Mouse (Mus musculus) liver, embryonic 13.5 days (tissue): ENCODE measurements around the gene Ablim2. TPM values are rescaled to one million over a fixed set of nuclear protein-coding genes. Genes with fewer than 3 reads are reported as not detected.

Experiments used
- ATAC-seq: fragments of 200-750 bp; cut with Nextera tagmentation; 2 replicates; pipeline ENCODE4 v1.8.0; 2017; ENCODE audit warnings: low read depth, mild to moderate bottlenecking, moderate number of reproducible peaks, moderate library complexity
- DNase-seq: peaks from one replicate; pipeline ENCODE4 v3.0.0; 2022
- H3K27ac ChIP-seq: fragments of 300-500 bp; sonication (generic); 2 replicates; pipeline ENCODE4 v1.5.1; 2015; ENCODE audit warnings: moderate library complexity, mild to moderate bottlenecking, inconsistent platforms
- H3K27me3 ChIP-seq: fragments of 300-500 bp; sonication (generic); 2 replicates; pipeline ENCODE4 v1.6.1; 2015; ENCODE audit warnings: mild to moderate bottlenecking, inconsistent platforms
- H3K36me3 ChIP-seq: fragments of 300-500 bp; sonication (generic); 2 replicates; pipeline ENCODE4 v1.6.1; 2015; ENCODE audit warnings: mild to moderate bottlenecking, inconsistent platforms
- H3K4me1 ChIP-seq: fragments of 300-500 bp; sonication (generic); replicated peaks from 2 replicates; pipeline ENCODE4 v1.6.1; 2015; ENCODE audit warnings: inconsistent platforms
- H3K4me2 ChIP-seq: fragments of 300-500 bp; sonication (generic); 2 replicates; pipeline ENCODE4 v1.6.1; 2015; ENCODE audit warnings: inconsistent platforms, mild to moderate bottlenecking, moderate library complexity
- H3K4me3 ChIP-seq: fragments of 300-500 bp; sonication (generic); replicated peaks from 2 replicates; pipeline ENCODE4 v1.5.1; 2015; ENCODE audit warnings: mild to moderate bottlenecking, inconsistent platforms
- H3K9ac ChIP-seq: fragments of 300-500 bp; sonication (generic); 2 replicates; pipeline ENCODE4 v1.6.1; 2015; ENCODE audit warnings: mild to moderate bottlenecking, inconsistent platforms
- H3K9me3 ChIP-seq: fragments of 300-500 bp; sonication (generic); replicated peaks from 2 replicates; pipeline ENCODE4 v1.6.1; 2016; ENCODE audit warnings: inconsistent platforms
- WGBS: fragments of 180-500 bp; shearing (Covaris S2); methylation state at CpG from one replicate; pipeline ENCODE4 v1.1.7; 2015; ENCODE audit not compliant: insufficient replicate concordance; 5-methylcytosine and 5-hydroxymethylcytosine counted together
- polyA plus RNA-seq: library from polyadenylated mRNA; unstranded; fragments of >200 nt; fragmentation: Nextera tagmentation; extraction: Ambion mirVana; gene quantifications from 2 replicates; pipeline ENCODE4 v1.2.1, GENCODE M21; 2015

The Ablim2 gene
- polyA plus RNA-seq, 1 experiment from 2014 or later, result 0.18 TPM

DNA sequence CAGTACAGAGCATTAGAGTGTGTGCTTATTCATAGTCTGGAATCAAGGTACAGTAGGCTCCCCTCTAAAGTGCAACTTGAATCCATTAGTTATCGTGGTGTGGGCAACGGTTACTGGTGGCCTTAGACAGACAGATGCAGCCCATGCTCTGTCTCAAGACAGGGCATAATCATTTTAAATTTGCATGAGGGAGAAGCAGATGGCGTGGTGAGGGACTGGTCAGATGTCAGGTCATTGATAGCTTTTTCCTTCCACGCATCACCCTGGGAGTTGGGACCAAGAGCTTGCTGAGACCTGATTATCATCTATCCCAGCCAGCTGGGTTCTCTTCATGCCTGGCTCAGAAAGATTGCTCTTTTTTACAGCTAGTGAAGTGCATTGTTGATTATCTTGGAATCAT is 162.4 kb downstream of the Ablim2 start:
- H3K4me1 ChIP-seq, result no peaks in the 10 kb centered on the region
- 43% methylated on average over 4 of the region's 4 CpGs for WGBS
- no peak for DNase-seq
- H3K36me3 ChIP-seq, result no peaks in the 10 kb centered on the region
- H3K4me2 ChIP-seq, result no peak overlapping the region
- no peaks in the 10 kb centered on the region for H3K27me3 ChIP-seq
- no peak overlapping the region for H3K27ac ChIP-seq
- no peak for ATAC-seq
- no peak overlapping the region for H3K9ac ChIP-seq
- no peaks in the 10 kb centered on the region for H3K9me3 ChIP-seq
- no peak overlapping the region for H3K4me3 ChIP-seq

DNA sequence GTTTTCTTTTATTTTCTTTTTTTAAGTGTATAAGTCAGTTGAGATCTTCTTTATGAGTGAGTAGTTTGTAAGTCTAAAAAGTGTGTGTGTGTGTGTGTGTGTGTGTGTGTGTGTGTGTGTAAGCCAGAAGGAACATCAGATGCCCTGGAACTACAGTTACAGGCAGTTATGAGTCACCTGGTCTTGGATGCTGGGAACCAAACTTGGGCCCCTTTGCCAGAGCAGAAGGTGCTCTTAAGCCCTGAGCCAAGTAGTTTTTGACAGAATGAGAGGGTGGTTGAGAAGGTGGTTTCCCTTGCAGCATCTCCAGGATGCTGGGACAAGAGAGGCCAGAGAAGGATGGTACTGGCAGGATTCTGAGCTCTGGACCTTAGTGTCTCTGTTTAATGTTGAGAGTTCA is 162.9 kb downstream of the Ablim2 start:
- DNase-seq (no peak), ATAC-seq (no peak)
- H3K4me3 ChIP-seq, result no peak overlapping the region
- no peaks in the 10 kb centered on the region for H3K4me1 ChIP-seq
- H3K9ac ChIP-seq, result no peak overlapping the region
- H3K36me3 ChIP-seq, result no peaks in the 10 kb centered on the region
- no peak overlapping the region for H3K27ac ChIP-seq
- H3K27me3 ChIP-seq, result no peaks in the 10 kb centered on the region
- H3K4me2 ChIP-seq, result no peak overlapping the region
- H3K9me3 ChIP-seq, result no peaks in the 10 kb centered on the region

DNA sequence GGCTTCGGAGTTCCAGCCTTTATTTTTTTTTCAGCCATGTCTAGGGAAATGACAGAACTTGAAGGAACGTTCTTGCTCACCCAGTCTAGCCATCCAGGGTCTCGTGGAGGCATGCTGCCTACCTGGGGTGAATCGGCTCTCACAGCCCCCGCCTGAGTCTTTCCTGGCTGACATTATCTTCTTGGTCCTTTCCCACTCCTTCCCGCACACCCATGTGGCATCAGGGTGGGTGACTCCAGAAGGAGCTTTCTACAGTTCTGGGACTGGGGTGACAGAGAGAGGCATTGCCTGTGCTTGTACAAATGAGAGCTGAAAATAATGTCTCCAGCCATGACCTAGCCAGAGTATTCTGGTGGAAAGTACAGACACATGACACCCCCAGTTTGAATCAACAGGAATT is 163.5 kb downstream of the Ablim2 start:
- no peak for ATAC-seq
- no peaks in the 10 kb centered on the region for H3K4me1 ChIP-seq
- no peaks in the 10 kb centered on the region for H3K27me3 ChIP-seq
- no peaks in the 10 kb centered on the region for H3K36me3 ChIP-seq
- H3K4me3 ChIP-seq, result no peak overlapping the region
- WGBS, result 65% methylated on average over 6 of the region's 6 CpGs
- H3K9me3 ChIP-seq, result no peaks in the 10 kb centered on the region
- H3K9ac ChIP-seq, result no peak overlapping the region
- H3K27ac ChIP-seq, result peak overlapping the region; percentile 62
- DNase-seq, result no peak
- no peak overlapping the region for H3K4me2 ChIP-seq

DNA sequence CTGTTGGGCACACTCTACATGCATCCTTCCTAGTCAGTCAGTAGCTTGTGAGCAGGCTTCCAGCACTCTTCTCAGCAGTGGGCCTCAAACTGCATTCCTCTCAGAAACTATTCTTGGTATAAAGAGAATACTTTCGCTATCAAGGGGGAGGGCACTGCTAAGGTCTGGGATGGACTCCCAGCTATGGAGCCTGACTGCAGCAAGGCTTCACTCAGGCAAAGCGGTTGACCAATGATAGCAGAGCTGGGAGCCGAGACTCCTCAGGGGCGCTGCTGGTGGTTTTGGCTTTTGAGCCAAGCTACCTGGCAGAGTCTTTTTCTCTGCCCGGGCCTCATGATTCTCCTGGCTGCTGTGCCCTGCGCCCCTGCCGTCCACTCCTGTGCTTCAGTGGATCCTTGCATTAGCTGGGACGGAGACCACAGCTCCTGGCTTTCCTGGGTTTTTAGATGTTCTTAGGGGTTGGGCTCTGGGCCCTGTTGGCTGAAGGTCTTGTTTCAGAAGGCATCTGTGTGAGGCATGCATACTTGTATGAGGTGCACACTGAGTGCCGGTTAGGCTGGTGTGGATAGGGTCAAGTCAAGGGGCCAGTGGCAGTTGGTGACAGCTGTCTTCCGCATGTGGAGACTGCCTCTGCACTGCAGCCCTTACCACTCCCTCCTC is 164.0 kb downstream of the Ablim2 start:
- WGBS, result 57% methylated on average over 10 of the region's 10 CpGs
- DNase-seq (no peak), ATAC-seq (peak; percentile 20; the same call in 1 of the 2 replicates)
- Histone ChIP-seq H3K4me2 (no peak overlapping the region), H3K27ac (peak overlapping the region; percentile 15; the same call in 1 of the 2 replicates), H3K4me1 (no peaks in the 10 kb centered on the region), H3K9me3 (no peaks in the 10 kb centered on the region), H3K9ac (no peak overlapping the region), H3K27me3 (no peaks in the 10 kb centered on the region), H3K36me3 (no peaks in the 10 kb centered on the region), H3K4me3 (no peak overlapping the region)

DNA sequence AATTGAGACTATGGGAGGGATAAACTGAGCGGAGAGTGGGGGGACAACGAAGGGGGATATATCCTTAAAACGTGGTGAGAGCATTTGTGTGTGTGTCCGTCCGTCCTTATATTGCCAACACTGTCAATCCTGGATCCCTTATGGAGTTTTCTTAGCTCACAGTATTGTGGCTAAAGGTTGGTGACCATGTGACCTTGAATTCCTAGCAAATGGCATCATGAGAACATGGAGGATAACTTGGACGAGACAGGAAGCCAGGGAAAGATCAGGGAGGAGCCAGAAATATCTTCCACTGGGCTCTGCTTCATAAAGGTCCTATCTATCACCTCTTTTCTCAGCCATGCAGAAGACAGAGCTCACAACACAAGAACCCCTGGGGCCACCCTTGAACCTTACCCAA is 165.8 kb downstream of the Ablim2 start:
- Histone ChIP-seq H3K36me3 (no peaks in the 10 kb centered on the region), H3K4me2 (no peak overlapping the region), H3K27ac (no peak overlapping the region), H3K4me3 (no peak overlapping the region), H3K9me3 (no peaks in the 10 kb centered on the region), H3K27me3 (no peaks in the 10 kb centered on the region), H3K9ac (no peak overlapping the region), H3K4me1 (no peaks in the 10 kb centered on the region)
- 65% methylated on average over 6 of the region's 6 CpGs for WGBS
- ATAC-seq (no peak), DNase-seq (no peak)

DNA sequence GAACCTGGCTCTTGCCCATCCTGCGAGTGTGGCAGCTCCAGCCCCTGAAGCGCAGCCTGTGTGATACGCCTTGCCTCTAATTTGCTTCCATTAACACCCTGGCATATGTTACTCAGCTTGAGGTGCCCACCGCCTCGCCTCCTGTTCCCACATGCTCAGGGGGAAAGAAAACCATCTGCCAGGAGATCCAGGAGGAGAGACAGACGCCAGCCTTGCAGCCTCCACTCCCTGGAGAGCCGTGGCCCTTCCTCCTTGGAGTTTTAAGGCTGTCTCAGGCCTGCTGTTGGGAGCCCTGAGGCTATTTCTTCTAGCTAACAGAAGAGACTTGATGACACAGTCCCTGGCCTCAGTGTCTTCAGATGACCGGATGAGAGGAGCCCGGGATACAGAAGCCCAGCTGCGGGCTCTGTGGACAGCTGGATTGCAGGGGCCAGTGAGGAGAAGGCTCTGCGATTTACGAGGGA is 167.5 kb downstream of the Ablim2 start:
- H3K4me2 ChIP-seq, result no peak overlapping the region
- no peak overlapping the region for H3K9ac ChIP-seq
- WGBS, result 53% methylated on average over 12 of the region's 12 CpGs
- no peaks in the 10 kb centered on the region for H3K27me3 ChIP-seq
- no peaks in the 10 kb centered on the region for H3K9me3 ChIP-seq
- ATAC-seq (no peak), DNase-seq (no peak)
- H3K4me3 ChIP-seq, result no peak overlapping the region
- H3K4me1 ChIP-seq, result no peaks in the 10 kb centered on the region
- no peaks in the 10 kb centered on the region for H3K36me3 ChIP-seq
- no peak overlapping the region for H3K27ac ChIP-seq

DNA sequence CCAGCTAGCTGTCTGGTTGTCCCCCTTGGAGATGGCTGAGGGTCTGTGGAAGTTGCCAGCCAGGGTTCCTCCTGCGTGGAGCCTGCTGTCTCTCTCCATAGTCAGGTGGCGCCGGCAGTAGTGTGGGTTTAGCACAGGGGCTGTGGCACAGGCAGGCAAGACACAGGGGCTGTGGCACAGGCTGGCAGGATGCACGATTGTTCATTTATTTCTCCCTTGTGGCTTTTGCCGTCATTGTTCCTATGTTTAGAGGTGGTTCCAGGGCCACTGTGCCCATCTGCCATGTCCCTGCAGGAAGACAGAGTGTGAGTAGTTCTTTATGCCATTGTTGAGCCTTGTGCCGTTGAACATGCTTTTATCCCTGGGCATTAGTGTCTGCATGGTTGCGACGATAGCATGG is 168.8 kb downstream of the Ablim2 start:
- Histone ChIP-seq H3K27me3 (no peaks in the 10 kb centered on the region), H3K9ac (no peak overlapping the region), H3K4me1 (no peaks in the 10 kb centered on the region), H3K36me3 (no peaks in the 10 kb centered on the region), H3K4me3 (no peak overlapping the region), H3K27ac (no peak overlapping the region), H3K9me3 (no peaks in the 10 kb centered on the region), H3K4me2 (no peak overlapping the region)
- no peak for DNase-seq
- 75% methylated on average over 8 of the region's 8 CpGs for WGBS
- ATAC-seq, result no peak

DNA sequence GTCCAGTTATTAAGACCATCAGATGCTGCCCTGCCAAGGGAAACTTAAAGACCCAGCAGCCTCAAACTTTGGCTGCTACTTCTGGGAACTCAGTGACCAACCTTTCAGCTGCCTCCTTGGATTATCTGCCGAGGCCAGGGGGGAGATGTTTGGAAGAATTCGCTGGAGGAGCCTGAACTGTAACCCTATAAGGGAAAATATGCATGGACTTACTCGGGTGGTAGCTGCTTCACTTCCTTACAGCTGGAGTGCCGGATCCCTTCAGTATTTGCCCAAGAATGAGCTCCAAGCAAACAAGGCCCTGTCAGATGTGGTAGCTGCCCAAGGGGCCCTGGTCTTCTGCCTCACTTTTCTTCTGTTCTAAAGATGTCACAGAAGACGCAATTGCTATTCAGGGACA is 173.6 kb downstream of the Ablim2 start:
- H3K4me1 ChIP-seq, result no peaks in the 10 kb centered on the region
- WGBS, result 52% methylated on average over 5 of the region's 5 CpGs

DNA sequence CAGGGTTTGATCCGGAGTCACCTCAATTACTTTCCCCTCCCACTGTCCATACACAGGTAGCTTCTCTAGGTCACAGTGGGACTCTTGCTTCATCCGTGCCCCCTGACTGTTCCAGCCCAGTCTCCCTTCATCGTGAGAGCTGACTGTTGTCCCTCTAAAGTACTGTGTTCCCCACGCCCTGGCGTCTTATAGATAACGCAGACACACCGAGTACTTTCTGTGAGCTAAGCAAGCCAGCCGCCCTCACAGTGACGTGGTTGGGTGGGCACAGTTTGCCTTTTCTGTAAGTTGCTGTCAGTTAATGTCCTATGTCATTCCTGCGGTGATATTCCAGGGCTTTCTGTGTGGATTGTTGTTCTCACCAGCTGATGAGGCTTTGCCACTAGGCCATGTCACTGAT is 175.4 kb downstream of the Ablim2 start:
- H3K36me3 ChIP-seq, result no peaks in the 10 kb centered on the region
- H3K9me3 ChIP-seq, result no peaks in the 10 kb centered on the region
- H3K9ac ChIP-seq, result no peak overlapping the region
- DNase-seq (no peak), ATAC-seq (no peak)
- no peak overlapping the region for H3K4me3 ChIP-seq
- H3K27me3 ChIP-seq, result no peaks in the 10 kb centered on the region
- H3K27ac ChIP-seq, result no peak overlapping the region
- no peak overlapping the region for H3K4me2 ChIP-seq
- 56% methylated on average over 10 of the region's 10 CpGs for WGBS
- no peaks in the 10 kb centered on the region for H3K4me1 ChIP-seq

More for the DNA sequence above, 173.6 kb downstream of the Ablim2 start:
- DNase-seq, result no peak
- H3K4me3 ChIP-seq, result no peak overlapping the region
- H3K27me3 ChIP-seq, result no peaks in the 10 kb centered on the region
- no peak overlapping the region for H3K9ac ChIP-seq
- H3K27ac ChIP-seq, result no peak overlapping the region
- no peak for ATAC-seq
- H3K36me3 ChIP-seq, result no peaks in the 10 kb centered on the region
- no peak overlapping the region for H3K4me2 ChIP-seq
- no peaks in the 10 kb centered on the region for H3K9me3 ChIP-seq

Other genes with a start within 250 kb of the Ablim2 start
- gene Cpz, start 232.2 kb upstream of the Ablim2 start, polyA plus RNA-seq, result 1.2 and 1.4 TPM in 2 replicates
- gene Trmt44, start 182.8 kb upstream of the Ablim2 start, polyA plus RNA-seq, result 3.1 and 3.4 TPM in 2 replicates
- 2.2 and 2.7 TPM in 2 replicates for gene Acox3, start 174.8 kb upstream of the Ablim2 start, polyA plus RNA-seq
- gene Htra3, start 78.1 kb upstream of the Ablim2 start, polyA plus RNA-seq, result 1.0 and 1.3 TPM in 2 replicates
- 2.1 TPM in 2 replicates for gene Sh3tc1, start 17.9 kb upstream of the Ablim2 start, polyA plus RNA-seq
- gene Afap1, start 135.4 kb downstream of the Ablim2 start, polyA plus RNA-seq, result 1.3 and 1.5 TPM in 2 replicates